Mouse (Mus musculus) cerebellum, adult 8-10 months (tissue): ENCODE data around the gene Cul4b.
A peak's percentile ranks its signal among the peaks of the same experiment; 100 is the strongest.
"Not testable (repeated sequence)": the region's sequence is repeated elsewhere in the genome, so short reads cannot be mapped to it uniquely, and the experiment has no call there.

Source experiments
- DNase-seq: peaks from one replicate; pipeline ENCODE4 v3.0.0; 2022

The Cul4b gene

GRCm38 (mm10) chrX:38576078-38576477 lies at the start of gene Cul4b:
TSS of gene Cul4b (minus strand) at chrX:38576196.
- DNase-seq: no peak

- DNase-seq: no peak
Observed at GRCm38 (mm10) chrX:38600995-38601369, 25.0 kb upstream of the Cul4b start.

- peak; percentile 68 for DNase-seq
Observed at GRCm38 (mm10) chrX:38600177-38600994, 24.4 kb upstream of the Cul4b start, which contains the start of gene Mcts1. TSS of gene Mcts1 (plus strand) at chrX:38600578.

GRCm38 (mm10) chrX:38593180-38593889 lies 17.3 kb upstream of the Cul4b start:
- no peak for DNase-seq

- DNase-seq: no peak
Observed at GRCm38 (mm10) chrX:38591749-38592148, 15.8 kb upstream of the Cul4b start.

GRCm38 (mm10) chrX:38589827-38590226 lies 13.8 kb upstream of the Cul4b start:
- DNase-seq: no peak

- DNase-seq: no peak
Observed at GRCm38 (mm10) chrX:38583261-38583660, 7.3 kb upstream of the Cul4b start.

GRCm38 (mm10) chrX:38581140-38581539 lies 5.1 kb upstream of the Cul4b start:
- DNase-seq: no peak

GRCm38 (mm10) chrX:38566521-38567205 lies 9.3 kb downstream of the Cul4b start:
- DNase-seq: no peak

GRCm38 (mm10) chrX:38565176-38565542 lies 10.8 kb downstream of the Cul4b start:
- DNase-seq: no peak

GRCm38 (mm10) chrX:38564542-38565175 lies 11.3 kb downstream of the Cul4b start:
- DNase-seq: peak; percentile 81

- DNase-seq: peak; percentile 33
Observed at GRCm38 (mm10) chrX:38563941-38564541, 12.0 kb downstream of the Cul4b start.

- DNase-seq: no peak
Observed at GRCm38 (mm10) chrX:38553255-38553654, 22.7 kb downstream of the Cul4b start.

- DNase-seq: peak; percentile 18
Observed at GRCm38 (mm10) chrX:38514556-38514955, 61.4 kb downstream of the Cul4b start.

GRCm38 (mm10) chrX:38504846-38505245 lies 71.2 kb downstream of the Cul4b start:
- DNase-seq: no peak

- DNase-seq: not testable (repeated sequence)
Observed at GRCm38 (mm10) chrX:38502182-38502581, 73.8 kb downstream of the Cul4b start.

- DNase-seq: not testable (repeated sequence)
Observed at GRCm38 (mm10) chrX:38485464-38485863, 90.5 kb downstream of the Cul4b start.
